Mouse (Mus musculus): Measurements from ENCODE around the gene Polr2j. TPM values are rescaled to one million over a fixed set of nuclear protein-coding genes. Genes with fewer than 3 reads are reported as not detected.

The Polr2j gene
- polyA plus RNA-seq, 1 experiment from 2014 or later: 112 TPM

DNA sequence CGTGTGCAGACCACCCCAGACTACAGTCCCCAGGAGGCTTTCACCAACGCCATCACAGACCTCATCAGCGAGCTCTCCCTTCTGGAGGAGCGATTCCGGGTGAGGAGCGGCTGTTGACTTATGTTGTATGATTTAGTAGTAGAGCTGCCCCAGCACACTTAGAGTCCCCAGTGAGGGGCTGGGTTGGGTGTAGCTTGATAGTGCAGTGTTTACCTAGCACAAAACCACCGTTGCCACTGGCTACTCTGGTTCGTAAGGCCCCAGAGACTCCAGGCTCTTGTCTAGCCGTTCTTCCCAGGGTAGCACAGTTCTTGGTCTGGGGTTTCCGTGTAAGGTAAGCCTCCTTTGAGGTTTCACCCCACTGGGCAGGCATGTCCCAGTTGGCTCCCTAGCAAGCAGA, 5.7 kb downstream of the Polr2j start:
- H3K27me3 ChIP-seq (ENCODE audit: insufficient read depth, low read length): no peaks in the 10 kb centered on the region
- peaks cover 11% of the 10 kb centered on the region for H3K4me1 ChIP-seq (ENCODE audit: insufficient read depth)
- no peak overlapping the region for H3K9ac ChIP-seq (replicated peaks)
- H3K27ac ChIP-seq (ENCODE audit: low read depth): no peak overlapping the region
- peaks cover 57% of the 10 kb centered on the region for H3K36me3 ChIP-seq (replicated peaks; ENCODE audit: insufficient read depth, low read length)
- DNase-seq (no peak), ATAC-seq (no peak)
- 85% methylated on average over 10 of the region's 10 CpGs for WGBS (ENCODE audit: insufficient replicate concordance)
- no peak overlapping the region for H3K4me2 ChIP-seq (ENCODE audit: low read depth, low read length)
- no peaks in the 10 kb centered on the region for H3K9me3 ChIP-seq (ENCODE audit: low read length)
- TF ChIP-seq CTCF (IDR thresholded peaks at IDR 0.05; ENCODE audit: low read depth) (no peak), EP300 (IDR thresholded peaks at IDR 0.05; ENCODE audit: low read depth) (no peak)
- no peak overlapping the region for H3K4me3 ChIP-seq (ENCODE audit: low read depth, low read length)

DNA sequence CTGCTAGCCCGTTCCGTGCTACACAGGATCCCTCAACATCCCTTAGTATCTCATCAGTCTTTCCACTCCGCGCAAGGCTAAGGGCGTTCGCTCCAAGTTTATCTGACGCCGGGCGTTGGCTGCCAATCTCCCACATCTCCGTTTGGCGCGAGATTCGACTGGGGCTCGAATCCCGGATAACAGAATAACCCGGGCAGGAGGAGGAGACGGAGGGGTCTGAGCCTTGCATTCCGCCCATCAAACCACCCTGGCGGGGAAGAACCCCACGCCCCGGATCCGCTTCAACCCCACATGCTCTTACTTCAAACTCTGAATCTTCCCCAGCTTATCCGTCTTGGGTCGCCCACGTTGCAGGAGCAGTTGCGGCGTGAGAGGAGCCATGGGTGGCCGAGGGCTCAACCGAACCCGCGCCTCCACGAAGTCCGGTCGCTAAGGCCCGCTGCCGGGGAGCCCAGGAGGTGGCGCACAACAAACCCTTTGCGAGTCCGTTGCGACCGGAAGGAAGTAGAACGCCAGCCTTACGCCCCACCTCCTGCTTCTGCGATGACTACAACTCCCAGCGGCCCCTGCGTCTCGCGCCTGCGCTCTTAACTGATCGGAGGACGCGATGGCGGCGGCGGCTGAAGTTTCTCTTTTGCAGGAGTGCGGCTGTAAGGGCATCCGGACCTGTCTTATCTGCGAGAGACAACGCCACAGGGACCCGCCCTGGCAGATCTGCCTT, 19.3 kb downstream of the Polr2j start, which contains the start of the genes Lrwd1 and Alkbh4:
Lrwd1 (minus strand) TSS at position 504 of the 721 bp plus-strand sequence.
Alkbh4 (plus strand) TSS at position 576 of the 721 bp plus-strand sequence.
- peak; percentile 97 for DNase-seq
- Histone ChIP-seq H3K9ac (replicated peaks) (peak within 1 kb of the TSS; percentile 89), H3K4me3 (ENCODE audit: low read depth, low read length) (peak within 1 kb of the TSS; percentile 93), H3K4me2 (ENCODE audit: low read depth, low read length) (peak within 1 kb of the TSS; percentile 77), H3K27ac (ENCODE audit: low read depth) (peak within 1 kb of the TSS; percentile 91), H3K36me3 (replicated peaks; ENCODE audit: insufficient read depth, low read length) (peaks cover 41% of the 10 kb centered on the region), H3K27me3 (ENCODE audit: insufficient read depth, low read length) (no peaks in the 10 kb centered on the region), H3K4me1 (ENCODE audit: insufficient read depth) (peaks cover 15% of the 10 kb centered on the region), H3K9me3 (ENCODE audit: low read length) (no peaks in the 10 kb centered on the region)
- under 1% methylated on average over 60 of the region's 60 CpGs for WGBS (ENCODE audit: insufficient replicate concordance)
- peak; percentile 95 for ATAC-seq
- TF ChIP-seq EP300 (IDR thresholded peaks at IDR 0.05; ENCODE audit: low read depth) (peak; percentile 47; the same call in 1 of the 2 replicates), CTCF (IDR thresholded peaks at IDR 0.05; ENCODE audit: low read depth) (peak; percentile 90)

DNA sequence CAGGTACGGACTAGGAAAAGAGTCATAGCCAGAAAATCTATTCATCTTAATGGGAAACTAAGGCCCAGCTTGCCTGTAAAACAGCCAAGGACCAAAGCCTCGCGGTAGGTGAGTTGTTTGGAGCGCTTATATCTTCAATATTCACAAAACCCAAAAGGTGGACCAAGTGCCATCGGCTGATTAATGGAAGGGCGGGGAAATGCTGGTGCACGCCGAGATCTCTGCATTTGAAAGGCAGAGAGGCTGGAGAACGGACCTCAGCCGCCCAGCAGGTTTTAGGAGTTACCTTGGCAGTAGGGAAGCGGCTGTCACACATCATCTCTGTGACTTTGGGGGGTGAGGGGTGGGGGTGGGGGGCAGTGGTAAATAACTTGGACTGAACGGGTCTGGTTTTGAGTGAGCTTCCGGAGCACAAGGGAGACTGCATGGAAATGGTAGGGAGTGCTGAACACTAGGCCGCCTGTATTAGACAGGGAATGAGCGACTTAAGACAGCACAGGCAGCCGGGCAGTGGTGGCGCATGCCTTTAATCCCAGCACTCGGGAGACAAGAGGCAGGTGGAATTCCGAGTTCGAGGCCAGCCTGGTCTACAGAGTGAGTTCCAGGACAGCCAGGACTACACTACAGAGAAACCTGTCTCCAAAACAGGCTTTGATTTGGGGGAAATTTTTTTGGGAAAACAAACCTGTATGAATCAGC, 20.0 kb downstream of the Polr2j start:
- TF ChIP-seq EP300 (IDR thresholded peaks at IDR 0.05; ENCODE audit: low read depth) (no peak), CTCF (IDR thresholded peaks at IDR 0.05; ENCODE audit: low read depth) (no peak)
- Histone ChIP-seq H3K4me3 (ENCODE audit: low read depth, low read length) (peak overlapping the region; percentile 93), H3K4me1 (ENCODE audit: insufficient read depth) (peaks cover 15% of the 10 kb centered on the region), H3K9me3 (ENCODE audit: low read length) (no peaks in the 10 kb centered on the region), H3K4me2 (ENCODE audit: low read depth, low read length) (peak overlapping the region; percentile 77), H3K27ac (ENCODE audit: low read depth) (peak overlapping the region; percentile 91), H3K9ac (replicated peaks) (peak overlapping the region; percentile 89), H3K27me3 (ENCODE audit: insufficient read depth, low read length) (no peaks in the 10 kb centered on the region), H3K36me3 (replicated peaks; ENCODE audit: insufficient read depth, low read length) (peaks cover 46% of the 10 kb centered on the region)
- no peak for DNase-seq
- 6% methylated on average over 20 of the region's 20 CpGs for WGBS (ENCODE audit: insufficient replicate concordance)
- peak; percentile 43 for ATAC-seq

DNA sequence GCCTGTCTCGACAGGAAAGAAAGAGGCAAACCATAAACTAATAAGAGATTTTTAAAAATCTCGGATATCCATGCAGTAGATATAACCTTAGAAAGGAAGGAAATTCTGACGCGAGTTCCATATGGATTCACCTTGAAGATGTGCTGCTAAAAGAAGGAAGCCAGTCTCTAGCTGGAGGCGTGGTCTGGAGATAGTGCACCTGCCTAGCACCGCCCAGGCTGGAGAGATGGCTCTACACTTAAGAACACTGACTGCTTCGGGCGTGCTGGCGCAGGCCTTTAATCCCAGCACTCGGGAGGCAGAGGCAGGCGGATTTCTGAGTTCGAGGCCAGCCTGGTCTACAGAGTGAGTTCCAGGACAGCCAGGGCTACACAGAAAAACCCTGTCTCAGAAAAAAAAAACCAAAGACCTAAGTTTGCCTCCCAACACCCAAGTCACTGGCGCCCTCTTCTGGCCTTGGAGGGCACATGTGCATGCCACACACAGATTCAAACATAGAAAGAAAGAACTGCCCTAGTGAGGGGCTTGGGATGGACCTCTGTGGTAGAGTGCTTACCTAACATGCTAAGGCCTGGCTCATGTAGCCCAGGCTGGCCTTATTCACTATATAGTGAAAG, 21.3 kb downstream of the Polr2j start:
- ATAC-seq: no peak
- peak; percentile 78 for DNase-seq
- Histone ChIP-seq H3K27ac (ENCODE audit: low read depth) (0 out of 2 replicates have a peak overlapping the region, but pooled peaks have one; percentile 91), H3K9ac (replicated peaks) (no peak overlapping the region; the same call in 1 of the 2 replicates), H3K9me3 (ENCODE audit: low read length) (no peaks in the 10 kb centered on the region), H3K4me2 (ENCODE audit: low read depth, low read length) (peak overlapping the region; percentile 77), H3K4me1 (ENCODE audit: insufficient read depth) (peaks cover 15% of the 10 kb centered on the region), H3K36me3 (replicated peaks; ENCODE audit: insufficient read depth, low read length) (peaks cover 35% of the 10 kb centered on the region), H3K27me3 (ENCODE audit: insufficient read depth, low read length) (no peaks in the 10 kb centered on the region), H3K4me3 (ENCODE audit: low read depth, low read length) (peak overlapping the region; percentile 93; the same call in 1 of the 2 replicates)
- TF ChIP-seq EP300 (IDR thresholded peaks at IDR 0.05; ENCODE audit: low read depth) (no peak), CTCF (IDR thresholded peaks at IDR 0.05; ENCODE audit: low read depth) (peak; percentile 83)
- 51% methylated on average over 13 of the region's 13 CpGs for WGBS (ENCODE audit: insufficient replicate concordance)

DNA sequence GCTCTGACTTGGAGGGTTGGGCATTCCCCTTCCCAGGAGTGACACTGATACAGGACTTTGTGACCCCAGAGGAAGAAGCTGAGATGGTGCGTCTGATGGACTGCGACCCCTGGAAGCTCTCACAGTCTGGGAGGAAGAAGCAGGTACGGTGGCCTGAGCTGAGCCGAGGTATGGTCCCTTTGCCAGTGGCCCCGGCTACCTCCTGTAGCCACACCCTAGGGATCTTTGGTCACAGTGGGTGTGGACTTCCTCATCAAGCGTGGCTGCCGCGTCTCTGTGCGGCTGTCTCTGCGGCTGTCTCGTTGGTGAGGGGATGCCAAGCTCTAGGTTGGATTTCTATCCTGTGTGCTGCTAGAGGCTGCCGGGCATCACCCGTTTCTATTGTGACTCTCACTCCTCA, 23.0 kb downstream of the Polr2j start:
- DNase-seq (no peak), ATAC-seq (no peak)
- Histone ChIP-seq H3K4me2 (ENCODE audit: low read depth, low read length) (0 out of 2 replicates have a peak overlapping the region, but pooled peaks have one; percentile 11), H3K9me3 (ENCODE audit: low read length) (no peaks in the 10 kb centered on the region; the same call in 1 of the 2 replicates), H3K4me3 (ENCODE audit: low read depth, low read length) (no peak overlapping the region), H3K27me3 (ENCODE audit: insufficient read depth, low read length) (no peaks in the 10 kb centered on the region), H3K9ac (replicated peaks) (no peak overlapping the region), H3K27ac (ENCODE audit: low read depth) (peak overlapping the region; percentile 58), H3K36me3 (replicated peaks; ENCODE audit: insufficient read depth, low read length) (peaks cover 24% of the 10 kb centered on the region), H3K4me1 (ENCODE audit: insufficient read depth) (peaks cover 15% of the 10 kb centered on the region)
- TF ChIP-seq EP300 (IDR thresholded peaks at IDR 0.05; ENCODE audit: low read depth): no peak
- no peak for TF ChIP-seq CTCF (IDR thresholded peaks at IDR 0.05; ENCODE audit: low read depth)
- 74% methylated on average over 13 of the region's 13 CpGs for whole genome bisulfite sequencing (ENCODE audit: insufficient replicate concordance)

All from liver, postnatal 0 days (tissue).